Mouse (Mus musculus): Measurements from ENCODE around the gene Sgsm3.

DNA sequence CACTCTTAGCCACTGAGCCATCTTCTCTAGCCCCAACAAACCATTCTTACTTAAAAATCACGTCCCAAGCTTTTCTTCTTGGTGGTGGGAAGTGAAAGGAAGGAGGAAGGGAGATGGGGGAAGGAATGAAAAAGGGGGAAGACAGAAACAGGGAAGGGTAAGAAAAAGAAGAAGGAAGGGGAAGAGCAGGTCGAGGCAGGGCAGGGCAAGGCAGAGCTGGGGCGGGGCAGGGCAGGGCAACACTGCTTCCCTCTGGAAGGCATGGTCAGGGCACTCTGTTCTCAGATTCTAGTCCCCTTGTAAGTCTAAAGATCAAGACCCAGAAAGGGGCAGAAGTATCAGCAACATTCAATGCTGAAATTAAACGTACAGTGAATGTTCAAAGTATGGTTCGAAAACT, 80.2 kb downstream of the Sgsm3 start:
- TF ChIP-seq CTCF (IDR thresholded peaks at IDR 0.05; ENCODE audit: low read depth) (no peak), EP300 (IDR thresholded peaks at IDR 0.05; ENCODE audit: low read depth) (no peak)
